ENCODE assay signal across 24 mouse cellular contexts in the genomic region with DNA sequence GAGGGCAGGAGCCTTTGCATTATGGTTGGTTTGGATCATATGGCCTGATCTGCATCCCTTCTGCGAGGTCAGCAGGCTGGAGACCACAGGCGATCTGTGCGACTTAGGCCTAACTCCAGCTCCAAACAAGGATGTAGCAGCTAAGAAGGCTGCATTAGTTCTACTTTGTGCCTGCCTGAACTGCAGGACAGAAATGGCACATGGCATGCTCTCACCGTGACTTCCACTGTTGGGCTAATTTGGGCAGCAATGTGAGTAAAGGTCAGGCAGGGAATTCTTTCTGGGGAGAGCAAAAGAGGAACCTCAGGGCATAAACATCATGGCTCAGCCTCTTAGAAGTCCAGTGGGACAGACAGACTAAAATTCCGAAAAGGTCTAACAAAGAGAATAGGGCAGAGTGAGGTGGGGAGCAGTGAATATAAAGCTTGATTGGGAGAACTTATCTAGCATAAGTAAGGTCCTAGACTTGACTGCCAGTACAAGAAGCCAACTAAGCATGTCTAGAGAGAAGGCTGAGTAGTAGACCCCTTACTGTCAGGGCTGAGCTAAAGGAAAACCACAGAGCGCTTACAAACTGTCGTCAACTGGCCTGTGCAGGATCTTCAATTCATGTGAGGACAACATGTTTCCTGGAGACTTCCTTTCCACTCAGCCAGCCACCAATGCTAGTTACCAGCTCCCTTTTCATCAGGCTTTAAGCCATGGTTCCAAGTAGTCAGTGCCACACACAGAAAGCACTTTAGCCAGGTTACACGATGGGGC. TPM values are rescaled to one million over a fixed set of nuclear protein-coding genes. Genes with fewer than 3 reads are reported as not detected.
DNase-seq lines count a peak whose midpoint lies in the region; ATAC-seq and TF ChIP-seq lines count a peak whose summit lies in the region.
"Had no signal": no experiment of that assay in that cellular context is flagged by ENCODE, and none has a peak within 500 bp of the region (broad histone marks: within the 10 kb centered on the region; RNA-seq: fewer than 3 reads in every experiment).

No protein-coding gene starts in this region.

- 71% methylated on average over 8 of the region's 8 CpGs for WGBS in liver, embryonic 12.5 days (ENCODE audit: insufficient replicate concordance)
- 69% methylated on average over 8 of the region's 8 CpGs for WGBS in liver, postnatal 0 days (ENCODE audit: insufficient replicate concordance)

- H3K4me2 ChIP-seq in liver, embryonic 12.5 days: no peak overlapping the region
- no peak overlapping the region for H3K4me2 ChIP-seq in liver, postnatal 0 days (ENCODE audit: low read depth, low read length)
- H3K4me2 ChIP-seq: embryonic facial prominence, embryonic 15.5 days; hindbrain, embryonic 15.5 days; limb, embryonic 13.5 days; midbrain, embryonic 13.5 days; neural tube, embryonic 12.5 days had no signal

- no peak for TF ChIP-seq EP300 in liver, postnatal 0 days (IDR thresholded peaks at IDR 0.05; ENCODE audit: low read depth)

- ATAC-seq in liver, embryonic 12.5 days: no peak
- ATAC-seq in liver, postnatal 0 days: no peak
- peak; percentile 59 for ATAC-seq in common myeloid progenitor, adult 5-6 weeks (replicated peaks; ENCODE audit: low read depth, poor library complexity, severe bottlenecking)
- ATAC-seq in monocyte, adult 5-6 weeks (replicated peaks; ENCODE audit: insufficient number of reproducible peaks, low FRiP score, low TSS enrichment, poor library complexity, severe bottlenecking): 0 out of 2 replicates have a peak, but pooled peaks have one; percentile 25
- ATAC-seq: forebrain, embryonic 16.5 days; lung, postnatal 0 days; midbrain, embryonic 13.5 days had no signal

- no peak overlapping the region for H3K4me3 ChIP-seq in liver, embryonic 12.5 days
- no peak overlapping the region for H3K4me3 ChIP-seq in liver, postnatal 0 days (ENCODE audit: low read depth, low read length)
- H3K4me3 ChIP-seq: embryonic facial prominence, embryonic 15.5 days; hindbrain, embryonic 15.5 days; layer of hippocampus, adult 2 months; limb, embryonic 13.5 days; midbrain, embryonic 13.5 days; neural tube, embryonic 12.5 days had no signal

- no peak overlapping the region for H3K9ac ChIP-seq in liver, embryonic 12.5 days
- H3K9ac ChIP-seq in liver, postnatal 0 days (replicated peaks): no peak overlapping the region
- H3K9ac ChIP-seq: embryonic facial prominence, embryonic 15.5 days; hindbrain, embryonic 15.5 days; limb, embryonic 13.5 days; midbrain, embryonic 13.5 days; neural tube, embryonic 12.5 days had no signal

- no peaks in the 10 kb centered on the region for H3K27me3 ChIP-seq in liver, embryonic 12.5 days (replicated peaks)
- H3K27me3 ChIP-seq in liver, postnatal 0 days (ENCODE audit: insufficient read depth, low read length): no peaks in the 10 kb centered on the region
- H3K27me3 ChIP-seq: embryonic facial prominence, embryonic 15.5 days; hindbrain, embryonic 15.5 days; limb, embryonic 13.5 days; midbrain, embryonic 13.5 days; neural tube, embryonic 12.5 days had no signal

- intact Hi-C loops in heart, postnatal 25 days (cut with DNase I): loop anchor here (2.0 kb wide), 1 partner anchor 15 kb away; no protein-coding TSS in a partner anchor

- H3K4me1 ChIP-seq in liver, embryonic 12.5 days: peaks cover 23% of the 10 kb centered on the region
- H3K4me1 ChIP-seq in liver, postnatal 0 days (ENCODE audit: insufficient read depth): no peaks in the 10 kb centered on the region
- H3K4me1 ChIP-seq: embryonic facial prominence, embryonic 15.5 days; hindbrain, embryonic 15.5 days; limb, embryonic 13.5 days; midbrain, embryonic 13.5 days; neural tube, embryonic 12.5 days had no signal

- 0 out of 2 replicates have a peak overlapping the region, but pooled peaks have one; percentile 37 for H3K27ac ChIP-seq in liver, embryonic 12.5 days
- H3K27ac ChIP-seq in liver, postnatal 0 days (ENCODE audit: low read depth): no peak overlapping the region
- H3K27ac ChIP-seq: embryonic facial prominence, embryonic 15.5 days; hindbrain, embryonic 15.5 days; layer of hippocampus, adult 2 months; limb, embryonic 13.5 days; midbrain, embryonic 13.5 days; neural tube, embryonic 12.5 days; stomach, postnatal 0 days had no signal

- H3K9me3 ChIP-seq in liver, embryonic 12.5 days (replicated peaks): no peaks in the 10 kb centered on the region
- H3K9me3 ChIP-seq in liver, postnatal 0 days (ENCODE audit: low read length): no peaks in the 10 kb centered on the region
- H3K9me3 ChIP-seq: embryonic facial prominence, embryonic 15.5 days; hindbrain, embryonic 15.5 days; limb, embryonic 13.5 days; midbrain, embryonic 13.5 days; neural tube, embryonic 12.5 days had no signal

- peak; percentile 33 for DNase-seq in heart, adult 8-10 months (ENCODE audit: low spot score)
- DNase-seq in heart, postnatal 25 days (ENCODE audit: low spot score): no peak
- DNase-seq in liver, postnatal 0 days: no peak
- no peak for DNase-seq in adrenal gland, postnatal 25 days
- DNase-seq: adrenal gland, adult 8-10 months; cerebellum, adult 9-10 months; gastrocnemius, postnatal 25 days; kidney, adult 9 months; kidney, postnatal 25 days; right cerebral cortex, postnatal 14 days; thymus, adult 2 months had no signal

- TF ChIP-seq CTCF in liver, postnatal 0 days (IDR thresholded peaks at IDR 0.05; ENCODE audit: low read depth): no peak

- H3K36me3 ChIP-seq in liver, embryonic 12.5 days: peaks cover 99% of the 10 kb centered on the region
- peaks cover 97% of the 10 kb centered on the region for H3K36me3 ChIP-seq in liver, postnatal 0 days (replicated peaks; ENCODE audit: insufficient read depth, low read length)

RNA-seq across cellular contexts. Expression of gene Ccdc97, which starts 12.6 kb away (rescaled TPM):
- total RNA-seq in heart, adult 8-10 months (2022): 10 to 100 TPM; 56.7 to 62.0 (median 58.8) TPM
- 10 to 100 TPM; 50.3 to 52.7 TPM for total RNA-seq in heart, postnatal 25 days (2021)
- polyA plus RNA-seq in liver, embryonic 12.5 days (2016; fragmentation: Nextera tagmentation; extraction: Ambion mirVana): 14.7 and 15.2 TPM in 2 replicates
- 6.7 and 6.8 TPM in 2 replicates for polyA plus RNA-seq in liver, postnatal 0 days (2015; fragmentation: Nextera tagmentation; extraction: Ambion mirVana)
- total RNA-seq in common myeloid progenitor, adult 5-6 weeks (2017): 11.9 and 17.5 TPM in 2 replicates
- total RNA-seq in monocyte, adult 5-6 weeks (2017): 33.9 to 38.4 TPM (median 36.5 TPM) in 3 replicates
- 54.4 and 61.9 TPM in 2 replicates for total RNA-seq in adrenal gland, postnatal 25 days (2021)

RNA-seq across cellular contexts. Expression of gene Hnrnpul1, which starts 23.1 kb away (rescaled TPM):
- total RNA-seq in heart, adult 8-10 months (2022): 10 to 100 TPM; 65.8 to 82.6 (median 71.5) TPM
- 10 to 100 TPM; 77.8 TPM for total RNA-seq in heart, postnatal 25 days (2021)
- polyA plus RNA-seq in liver, embryonic 12.5 days (2016; fragmentation: Nextera tagmentation; extraction: Ambion mirVana): 46.1 and 52.3 TPM in 2 replicates
- 21.4 and 22.6 TPM in 2 replicates for polyA plus RNA-seq in liver, postnatal 0 days (2015; fragmentation: Nextera tagmentation; extraction: Ambion mirVana)
- total RNA-seq in common myeloid progenitor, adult 5-6 weeks (2017): 128 and 173 TPM in 2 replicates
- total RNA-seq in monocyte, adult 5-6 weeks (2017): 116 to 171 TPM (median 131 TPM) in 3 replicates
- total RNA-seq in adrenal gland, postnatal 25 days (2021): 116 and 128 TPM in 2 replicates

RNA-seq across cellular contexts. Expression of gene Tgfb1, which starts 44.7 kb away (rescaled TPM):
- total RNA-seq in heart, adult 8-10 months (2022): 10 to 100 TPM; 17.5 to 24.9 (median 23.9) TPM
- 10 to 100 TPM; 23.8 to 24.5 TPM for total RNA-seq in heart, postnatal 25 days (2021)
- polyA plus RNA-seq in liver, embryonic 12.5 days (2016; fragmentation: Nextera tagmentation; extraction: Ambion mirVana): 13.6 and 14.2 TPM in 2 replicates
- polyA plus RNA-seq in liver, postnatal 0 days (2015; fragmentation: Nextera tagmentation; extraction: Ambion mirVana): 5.1 and 6.1 TPM in 2 replicates
- total RNA-seq in common myeloid progenitor, adult 5-6 weeks (2017): 47.9 and 84.6 TPM in 2 replicates
- total RNA-seq in monocyte, adult 5-6 weeks (2017): 59.4 to 115 TPM (median 71.4 TPM) in 3 replicates
- total RNA-seq in adrenal gland, postnatal 25 days (2021): 37.0 and 43.7 TPM in 2 replicates

RNA-seq across cellular contexts. Expression of gene B9d2, which starts 50.9 kb away (rescaled TPM):
- total RNA-seq in heart, adult 8-10 months (2022): 10 to 100 TPM; 10.1 to 12.8 (median 11.9) TPM
- 10 to 100 TPM in 1 of 2 experiments, 1 to 10 TPM in 1; 8.3 to 10.9 TPM for total RNA-seq in heart, postnatal 25 days (2021)
- polyA plus RNA-seq in liver, embryonic 12.5 days (2016; fragmentation: Nextera tagmentation; extraction: Ambion mirVana): 24.9 and 29.5 TPM in 2 replicates
- 15.0 and 16.0 TPM in 2 replicates for polyA plus RNA-seq in liver, postnatal 0 days (2015; fragmentation: Nextera tagmentation; extraction: Ambion mirVana)
- total RNA-seq in common myeloid progenitor, adult 5-6 weeks (2017): 39.3 and 60.3 TPM in 2 replicates
- total RNA-seq in monocyte, adult 5-6 weeks (2017): 29.3 to 50.4 TPM (median 44.2 TPM) in 3 replicates
- 12.7 and 20.3 TPM in 2 replicates for total RNA-seq in adrenal gland, postnatal 25 days (2021)

RNA-seq across cellular contexts. Expression of gene Tmem91, which starts 56.5 kb away (rescaled TPM):
- not detected for total RNA-seq in heart, adult 8-10 months (2022)
- not detected for total RNA-seq in heart, postnatal 25 days (2021)
- polyA plus RNA-seq in liver, embryonic 12.5 days (2016; fragmentation: Nextera tagmentation; extraction: Ambion mirVana): 2.0 and 3.2 TPM in 2 replicates
- 0.58 and 0.76 TPM in 2 replicates for polyA plus RNA-seq in liver, postnatal 0 days (2015; fragmentation: Nextera tagmentation; extraction: Ambion mirVana)
- 0.46 and 0.87 TPM in 2 replicates for total RNA-seq in common myeloid progenitor, adult 5-6 weeks (2017)
- total RNA-seq in monocyte, adult 5-6 weeks (2017): 0.29 to 1.2 TPM (median 0.96 TPM) in 3 replicates
- total RNA-seq in adrenal gland, postnatal 25 days (2021): 2.0 TPM in 1 of 2 replicates, not detected in the other
- total RNA-seq: gastrocnemius, postnatal 25 days; heart, postnatal 10 days had no signal

Comparison
In these comparisons a context has a peak if more than half of its experiments do, and no peak if none do; other contexts are left out.
1. ATAC-seq: peak in common myeloid progenitor, adult 5-6 weeks (single experiment) and monocyte, adult 5-6 weeks (single experiment); none in liver, embryonic 12.5 days (single experiment) and liver, postnatal 0 days (single experiment).